Mouse (Mus musculus) limb, embryonic 12.5 days (tissue): Measurements from ENCODE around the gene Galnt12. TPM values are rescaled to one million over a fixed set of nuclear protein-coding genes. Genes with fewer than 3 reads are reported as not detected.

ENCODE experiments used
- ATAC-seq: fragments of 200-750 bp; cut with Nextera tagmentation; 2 replicates; pipeline ENCODE4 v1.8.0; 2017; ENCODE audit warnings: low read depth, moderate TSS enrichment; ENCODE audit not compliant: insufficient number of reproducible peaks, insufficient read depth, low FRiP score, low TSS enrichment
- H3K27ac ChIP-seq: fragments of 300-500 bp; sonication (generic); 2 replicates; pipeline ENCODE4 v1.5.1; 2016; ENCODE audit warnings: mild to moderate bottlenecking, moderate library complexity
- H3K27me3 ChIP-seq: fragments of 300-500 bp; sonication (generic); 2 replicates; pipeline ENCODE4 v1.6.1; 2016; ENCODE audit warnings: mild to moderate bottlenecking, moderate library complexity
- H3K36me3 ChIP-seq: fragments of 300-500 bp; sonication (generic); 2 replicates; pipeline ENCODE4 v1.6.1; 2016; ENCODE audit warnings: mild to moderate bottlenecking, moderate library complexity
- H3K4me1 ChIP-seq: fragments of 300-500 bp; sonication (generic); replicated peaks from 2 replicates; pipeline ENCODE4 v1.6.1; 2016
- H3K4me2 ChIP-seq: fragments of 300-500 bp; sonication (generic); 2 replicates; pipeline ENCODE4 v1.6.1; 2016; ENCODE audit warnings: mild to moderate bottlenecking, moderate library complexity
- H3K4me3 ChIP-seq: fragments of 300-500 bp; sonication (generic); replicated peaks from 2 replicates; pipeline ENCODE4 v1.5.1; 2016; ENCODE audit warnings: mild to moderate bottlenecking
- H3K9ac ChIP-seq: fragments of 300-500 bp; sonication (generic); replicated peaks from 2 replicates; pipeline ENCODE4 v1.6.1; 2016; ENCODE audit warnings: mild to moderate bottlenecking, moderate library complexity
- H3K9me3 ChIP-seq: fragments of 300-500 bp; sonication (generic); 2 replicates; pipeline ENCODE4 v1.6.1; 2016; ENCODE audit warnings: mild to moderate bottlenecking, moderate library complexity
- WGBS: fragments of 180-500 bp; shearing (Covaris S2); methylation state at CpG from one replicate; pipeline ENCODE4 v1.1.7; 2016; 5-methylcytosine and 5-hydroxymethylcytosine counted together
- polyA plus RNA-seq: library from polyadenylated mRNA; unstranded; fragments of >200 nt; fragmentation: Nextera tagmentation; extraction: Ambion mirVana; gene quantifications from 2 replicates; pipeline ENCODE4 v1.2.1, GENCODE M21; 2016

The Galnt12 gene
- polyA plus RNA-seq, 1 experiment from 2014 or later, result 4.1 TPM

DNA sequence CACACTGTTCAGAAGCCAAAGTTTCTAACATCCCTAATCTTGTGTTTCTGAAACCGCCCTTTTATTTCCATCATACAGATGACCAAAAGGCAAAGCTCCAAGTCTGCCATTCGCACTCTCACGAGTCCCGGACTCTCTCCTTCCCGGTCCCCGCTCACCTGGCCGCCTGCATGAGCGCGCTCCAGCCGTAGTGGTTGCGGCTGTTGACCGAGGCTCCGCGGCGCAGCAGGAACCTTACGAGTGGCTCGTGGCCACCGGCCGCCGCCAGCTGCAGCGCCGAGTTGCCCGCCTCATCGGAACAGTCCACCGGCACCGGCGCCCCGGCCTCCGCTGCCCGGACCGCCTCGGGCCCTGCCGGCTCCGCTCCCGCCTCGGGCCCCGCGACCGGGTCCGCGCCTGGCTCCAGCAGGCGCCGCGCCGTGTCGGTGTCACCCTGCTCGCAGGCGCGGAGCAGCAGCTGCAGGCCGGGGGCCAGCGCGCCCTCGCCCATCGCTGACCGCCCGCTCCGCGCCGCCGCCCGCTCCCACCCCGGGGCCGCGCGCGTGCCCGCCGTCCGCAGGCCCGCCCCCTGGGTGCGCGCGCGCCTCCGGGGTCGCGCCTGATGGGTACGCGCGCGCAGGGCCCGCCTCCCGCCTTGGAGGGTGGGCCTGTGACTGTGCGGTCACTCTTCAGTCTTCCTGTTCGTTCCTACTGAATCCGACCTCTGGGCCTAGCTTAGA, 34.8 kb upstream of the Galnt12 start, which contains the start of gene Anks6:
Gene Anks6, minus strand, starts transcription at position 637 of the 719 bp plus-strand sequence.
- Histone ChIP-seq H3K4me1 (peaks cover 14% of the 10 kb centered on the region), H3K9ac (peak within 1 kb of the TSS; percentile 83), H3K4me2 (peak within 1 kb of the TSS; percentile 74), H3K9me3 (no peaks in the 10 kb centered on the region), H3K4me3 (peak within 1 kb of the TSS; percentile 77), H3K36me3 (no peaks in the 10 kb centered on the region), H3K27me3 (peaks cover 24% of the 10 kb centered on the region; the same call in 1 of the 2 replicates), H3K27ac (peak within 1 kb of the TSS; percentile 59; the same call in 1 of the 2 replicates)
- under 1% methylated on average over 82 of the region's 86 CpGs for WGBS
- ATAC-seq, result peak; percentile 87

- Histone ChIP-seq H3K9me3 (no peaks in the 10 kb centered on the region), H3K36me3 (no peaks in the 10 kb centered on the region), H3K27me3 (peaks cover 16% of the 10 kb centered on the region; the same call in 1 of the 2 replicates), H3K9ac (peak overlapping the region; percentile 83), H3K4me1 (peaks cover 13% of the 10 kb centered on the region), H3K27ac (no peak overlapping the region), H3K4me2 (peak overlapping the region; percentile 74), H3K4me3 (peak overlapping the region; percentile 77)
- WGBS, result 37% methylated on average over 25 of the region's 25 CpGs
- peak; percentile 37 for ATAC-seq
Measured at GRCm38 (mm10) chr4:47057510-47058325, 34.0 kb upstream of the Galnt12 start.

DNA sequence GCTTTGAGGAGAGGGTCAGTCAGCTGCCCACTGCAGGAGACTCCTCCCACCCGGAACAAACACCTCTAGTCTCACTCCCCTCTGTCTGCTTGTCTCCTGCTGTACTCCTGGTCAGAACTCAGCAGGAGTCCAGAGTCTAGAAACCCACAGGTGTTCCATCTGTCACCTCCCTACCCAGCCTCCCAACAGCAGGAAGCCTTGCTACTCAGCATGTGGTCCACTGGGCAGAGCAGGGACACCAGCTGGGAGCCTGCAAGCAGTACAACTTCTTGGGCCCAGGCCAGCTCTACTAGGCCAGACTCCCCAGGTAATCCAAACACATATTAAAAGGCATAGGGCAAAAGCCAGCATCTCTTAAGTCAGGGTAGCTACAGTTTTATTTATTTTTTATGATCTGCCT, 30.8 kb upstream of the Galnt12 start:
- Histone ChIP-seq H3K27me3 (0 out of 2 replicates have a peak, but pooled peaks cover 5% of the 10 kb centered on the region), H3K36me3 (no peaks in the 10 kb centered on the region), H3K4me2 (no peak overlapping the region), H3K27ac (no peak overlapping the region), H3K9ac (no peak overlapping the region), H3K9me3 (no peaks in the 10 kb centered on the region), H3K4me3 (no peak overlapping the region), H3K4me1 (peaks cover 13% of the 10 kb centered on the region)
- WGBS, result 11% methylated on average over 1 of the region's 1 CpGs
- no peak for ATAC-seq

DNA sequence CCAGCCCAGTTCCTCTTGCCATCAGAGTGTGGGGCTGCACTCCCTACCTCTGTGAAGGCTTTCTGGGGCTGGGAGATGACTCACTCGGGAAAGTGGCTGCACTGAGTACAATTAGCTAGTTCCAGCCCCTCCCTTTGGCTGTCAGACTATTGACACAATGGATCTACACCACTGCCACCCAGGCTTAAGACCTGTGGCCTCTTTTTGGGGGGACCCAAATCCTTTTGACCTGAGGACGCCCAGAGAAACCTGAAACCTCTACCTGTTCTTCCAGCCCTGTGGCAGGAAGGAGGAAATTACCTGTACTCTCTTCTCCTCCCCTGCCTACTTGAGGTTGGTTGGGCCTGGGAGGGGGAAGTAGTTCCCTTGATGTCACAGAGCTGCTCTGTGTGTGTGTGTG, 16.7 kb upstream of the Galnt12 start:
- Histone ChIP-seq H3K27ac (no peak overlapping the region), H3K4me3 (no peak overlapping the region), H3K9me3 (no peaks in the 10 kb centered on the region), H3K36me3 (no peaks in the 10 kb centered on the region), H3K9ac (no peak overlapping the region), H3K4me2 (no peak overlapping the region), H3K4me1 (no peaks in the 10 kb centered on the region), H3K27me3 (no peaks in the 10 kb centered on the region)
- no peak for ATAC-seq
- WGBS, result 37% methylated on average over 2 of the region's 2 CpGs

DNA sequence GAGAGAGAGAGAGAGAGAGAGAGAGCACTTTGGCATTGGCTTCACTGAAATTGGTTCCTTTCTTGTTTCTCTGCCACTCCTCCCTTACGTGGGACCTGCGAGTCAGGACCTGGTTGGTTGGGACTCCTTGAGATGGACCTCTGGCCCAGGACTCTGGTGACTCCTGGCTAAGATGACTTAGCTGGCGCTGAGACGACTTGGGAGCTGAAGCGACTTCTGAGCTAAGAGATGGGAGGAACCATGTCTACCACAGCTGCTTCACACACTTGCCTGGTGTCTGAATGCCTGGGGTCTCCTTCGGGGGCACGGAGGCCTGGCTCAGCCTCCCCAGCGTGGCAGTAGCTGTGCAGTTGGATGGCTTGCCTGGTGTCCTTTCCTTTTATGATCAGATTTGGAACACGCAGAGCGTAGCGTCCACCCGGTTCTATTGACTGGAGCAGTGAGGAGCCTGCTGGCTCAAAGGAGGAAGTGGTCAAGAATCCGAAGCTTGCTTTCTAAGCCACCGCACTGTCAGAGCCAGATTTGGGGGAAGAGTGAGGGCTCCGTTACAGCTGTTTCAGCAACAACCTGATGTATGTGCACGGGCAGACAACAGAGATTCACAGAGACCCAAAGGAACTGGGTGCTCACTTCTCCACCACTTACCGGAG, 11.6 kb upstream of the Galnt12 start:
- Histone ChIP-seq H3K4me3 (no peak overlapping the region), H3K27ac (no peak overlapping the region), H3K4me2 (no peak overlapping the region), H3K27me3 (0 out of 2 replicates have a peak, but pooled peaks cover 3% of the 10 kb centered on the region), H3K4me1 (no peaks in the 10 kb centered on the region), H3K36me3 (no peaks in the 10 kb centered on the region), H3K9ac (no peak overlapping the region), H3K9me3 (no peaks in the 10 kb centered on the region)
- WGBS, result 91% methylated on average over 17 of the region's 17 CpGs
- ATAC-seq, result no peak

DNA sequence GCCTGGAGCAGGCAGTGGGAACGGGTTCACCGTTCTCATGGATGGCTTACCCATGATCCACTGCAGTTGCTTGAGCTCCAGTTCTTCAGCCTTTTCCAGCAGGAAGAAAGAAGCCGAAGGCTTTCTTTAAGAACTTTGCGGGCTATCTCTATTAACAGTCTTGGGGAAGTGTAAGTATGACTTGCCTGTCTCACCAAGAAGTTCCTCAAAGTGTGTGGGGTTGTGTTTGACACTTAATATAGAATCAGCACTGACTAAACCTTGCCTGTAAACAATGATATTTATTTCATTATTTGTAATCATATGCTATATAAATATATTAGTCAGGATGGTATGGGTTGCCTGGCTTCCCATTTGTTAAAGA, 11.1 kb upstream of the Galnt12 start:
- H3K9ac ChIP-seq, result no peak overlapping the region
- WGBS, result 93% methylated on average over 4 of the region's 4 CpGs
- H3K27ac ChIP-seq, result no peak overlapping the region
- no peaks in the 10 kb centered on the region for H3K9me3 ChIP-seq
- H3K4me1 ChIP-seq, result no peaks in the 10 kb centered on the region
- no peak overlapping the region for H3K4me3 ChIP-seq
- no peak for ATAC-seq
- 0 out of 2 replicates have a peak, but pooled peaks cover 3% of the 10 kb centered on the region for H3K27me3 ChIP-seq
- H3K36me3 ChIP-seq, result no peaks in the 10 kb centered on the region
- no peak overlapping the region for H3K4me2 ChIP-seq

GRCm38 (mm10) chr4:47083824-47084223, 7.9 kb upstream of the Galnt12 start:
- 92% methylated on average over 7 of the region's 7 CpGs for WGBS
- no peaks in the 10 kb centered on the region for H3K36me3 ChIP-seq
- no peak overlapping the region for H3K27ac ChIP-seq
- H3K4me2 ChIP-seq, result no peak overlapping the region
- ATAC-seq, result no peak
- 0 out of 2 replicates have a peak, but pooled peaks cover 3% of the 10 kb centered on the region for H3K27me3 ChIP-seq
- H3K4me3 ChIP-seq, result no peak overlapping the region
- no peaks in the 10 kb centered on the region for H3K4me1 ChIP-seq
- no peaks in the 10 kb centered on the region for H3K9me3 ChIP-seq
- no peak overlapping the region for H3K9ac ChIP-seq

- no peak for ATAC-seq
- H3K36me3 ChIP-seq, result no peaks in the 10 kb centered on the region
- no peak overlapping the region for H3K9ac ChIP-seq
- H3K4me1 ChIP-seq, result peaks cover 8% of the 10 kb centered on the region
- H3K4me2 ChIP-seq, result no peak overlapping the region
- WGBS, result 90% methylated on average over 7 of the region's 7 CpGs
- H3K4me3 ChIP-seq, result no peak overlapping the region
- H3K9me3 ChIP-seq, result no peaks in the 10 kb centered on the region
- H3K27me3 ChIP-seq, result peaks cover 33% of the 10 kb centered on the region
- H3K27ac ChIP-seq, result no peak overlapping the region
Measured at GRCm38 (mm10) chr4:47088671-47089070, 3.0 kb upstream of the Galnt12 start.

GRCm38 (mm10) chr4:47092387-47093021, 795 bp downstream of the Galnt12 start:
- Histone ChIP-seq H3K4me2 (peak overlapping the region; percentile 99), H3K9ac (peak overlapping the region; percentile 67), H3K36me3 (no peaks in the 10 kb centered on the region), H3K4me1 (peaks cover 8% of the 10 kb centered on the region), H3K27ac (no peak overlapping the region), H3K9me3 (no peaks in the 10 kb centered on the region), H3K27me3 (peaks cover 39% of the 10 kb centered on the region), H3K4me3 (peak overlapping the region; percentile 71)
- ATAC-seq, result no peak; the same call in 1 of the 2 replicates
- under 1% methylated on average over 21 of the region's 21 CpGs for WGBS

DNA sequence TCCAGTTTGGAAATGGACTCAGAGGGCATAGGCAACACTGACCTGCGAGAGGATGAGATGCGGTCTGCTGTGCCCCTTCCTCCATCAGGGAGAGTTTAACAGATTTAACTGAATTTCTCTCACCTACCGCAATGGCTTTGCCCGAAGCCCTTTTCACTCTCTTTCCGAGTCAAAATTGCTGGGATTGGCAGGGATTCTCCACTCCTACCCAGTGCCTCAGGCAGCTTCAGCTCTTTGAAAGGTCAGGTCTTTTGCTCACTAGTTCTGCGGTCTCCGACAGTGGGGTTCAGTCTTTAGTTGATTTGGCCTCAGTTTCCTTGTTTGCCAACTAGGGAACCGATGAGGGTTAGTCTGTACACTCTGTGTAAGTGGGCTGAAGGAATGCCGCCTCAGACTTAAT, 1.5 kb downstream of the Galnt12 start:
- Histone ChIP-seq H3K9me3 (no peaks in the 10 kb centered on the region), H3K4me1 (peaks cover 8% of the 10 kb centered on the region), H3K36me3 (no peaks in the 10 kb centered on the region), H3K27ac (no peak overlapping the region), H3K27me3 (peaks cover 39% of the 10 kb centered on the region), H3K9ac (no peak overlapping the region), H3K4me3 (0 out of 2 replicates have a peak overlapping the region, but pooled peaks have one; percentile 71), H3K4me2 (peak overlapping the region; percentile 99)
- ATAC-seq, result no peak
- 22% methylated on average over 9 of the region's 9 CpGs for WGBS
